Mouse (Mus musculus) cerebral cortex, adult 2 months (tissue): ENCODE data around the gene Cfap126.

Experiments used
- WGBS: fragments of 180-500 bp; shearing (Covaris S2); methylation state at CpG from one replicate; pipeline ENCODE4 v1.1.7; 2018; 5-methylcytosine and 5-hydroxymethylcytosine counted together

Cfap126 gene

DNA sequence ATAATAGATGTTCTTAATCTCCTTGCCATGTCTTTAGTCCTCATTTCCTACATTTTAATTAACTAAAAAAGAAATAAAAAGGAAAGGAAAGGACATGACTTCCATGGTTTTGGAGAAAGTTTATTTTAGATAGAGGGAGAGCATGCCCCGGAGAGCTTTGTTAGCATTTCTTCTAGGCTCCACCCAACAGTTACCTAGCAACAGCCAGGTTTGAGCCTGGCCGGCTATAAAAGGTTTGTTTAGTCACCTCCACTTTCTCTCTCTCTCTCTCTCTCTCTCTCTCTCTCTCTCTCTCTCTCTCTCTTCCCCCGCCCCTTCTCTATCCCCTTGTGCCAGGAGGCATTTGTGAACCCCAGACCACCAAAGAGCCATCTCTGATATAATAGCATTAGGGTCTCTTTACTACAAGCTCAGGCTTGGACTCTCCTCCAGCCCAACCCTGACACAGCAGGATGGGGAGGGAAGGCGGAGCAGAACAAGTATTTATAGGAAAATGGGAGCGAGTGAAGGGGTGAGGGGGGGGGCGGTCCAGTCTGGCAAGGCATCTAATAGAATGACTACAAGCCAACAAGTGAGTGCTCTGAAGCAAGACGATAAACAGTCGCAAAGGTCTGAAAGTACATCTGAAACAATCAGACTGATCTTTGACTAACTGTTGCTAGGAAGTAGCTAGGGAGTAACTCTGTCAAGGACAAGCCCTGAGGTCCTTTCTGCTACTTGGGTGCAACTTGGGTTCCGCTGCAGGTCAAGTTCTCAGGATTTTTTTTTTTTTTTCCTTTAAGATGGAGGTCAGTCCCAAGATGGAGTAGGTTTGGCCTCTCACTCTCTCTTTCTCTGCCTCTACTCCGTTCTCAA lies 17.4 kb upstream of the Cfap126 start:
- WGBS = 32% methylated on average over 10 of the region's 10 CpGs

DNA sequence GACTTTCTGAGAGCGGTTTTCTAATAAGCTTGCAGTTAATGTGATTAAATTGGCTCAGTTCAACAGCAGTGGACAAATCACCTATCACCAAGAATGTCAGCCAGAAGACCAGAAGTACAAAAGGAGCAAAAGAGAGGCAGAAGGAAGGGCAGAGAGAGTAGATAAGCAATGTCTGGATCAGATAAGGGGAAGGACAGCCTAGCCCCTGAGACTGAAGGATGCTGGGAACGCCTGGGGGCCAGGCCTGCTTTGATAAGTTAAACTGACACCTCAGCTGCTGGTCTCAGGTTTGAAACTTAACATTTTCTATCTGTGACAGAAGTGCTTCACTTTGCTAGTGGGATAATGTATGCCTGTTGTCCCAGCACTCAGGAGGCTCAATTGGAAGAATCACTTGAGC lies 16.1 kb upstream of the Cfap126 start:
- WGBS = 73% methylated on average over 2 of the region's 2 CpGs

DNA sequence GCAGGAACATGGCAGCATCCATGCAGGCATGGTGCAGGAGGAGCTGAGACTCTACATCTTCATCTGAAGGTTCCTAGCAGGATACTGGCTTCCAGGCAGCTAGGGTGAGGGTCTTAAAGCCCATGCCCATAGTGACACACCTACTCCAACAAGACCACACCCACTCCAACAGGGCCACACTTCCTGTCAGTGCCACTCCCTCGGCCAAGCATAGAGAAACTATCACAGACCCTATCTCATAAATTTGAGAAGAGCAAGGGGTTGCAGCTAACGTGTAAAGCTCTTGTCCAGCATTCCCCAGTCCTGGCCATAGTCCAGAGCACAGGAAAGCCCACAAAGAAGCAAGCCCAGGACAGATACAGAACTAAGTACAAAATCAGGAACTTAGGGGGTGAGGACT lies 12.7 kb upstream of the Cfap126 start:
- 66% methylated on average over 2 of the region's 2 CpGs for WGBS

DNA sequence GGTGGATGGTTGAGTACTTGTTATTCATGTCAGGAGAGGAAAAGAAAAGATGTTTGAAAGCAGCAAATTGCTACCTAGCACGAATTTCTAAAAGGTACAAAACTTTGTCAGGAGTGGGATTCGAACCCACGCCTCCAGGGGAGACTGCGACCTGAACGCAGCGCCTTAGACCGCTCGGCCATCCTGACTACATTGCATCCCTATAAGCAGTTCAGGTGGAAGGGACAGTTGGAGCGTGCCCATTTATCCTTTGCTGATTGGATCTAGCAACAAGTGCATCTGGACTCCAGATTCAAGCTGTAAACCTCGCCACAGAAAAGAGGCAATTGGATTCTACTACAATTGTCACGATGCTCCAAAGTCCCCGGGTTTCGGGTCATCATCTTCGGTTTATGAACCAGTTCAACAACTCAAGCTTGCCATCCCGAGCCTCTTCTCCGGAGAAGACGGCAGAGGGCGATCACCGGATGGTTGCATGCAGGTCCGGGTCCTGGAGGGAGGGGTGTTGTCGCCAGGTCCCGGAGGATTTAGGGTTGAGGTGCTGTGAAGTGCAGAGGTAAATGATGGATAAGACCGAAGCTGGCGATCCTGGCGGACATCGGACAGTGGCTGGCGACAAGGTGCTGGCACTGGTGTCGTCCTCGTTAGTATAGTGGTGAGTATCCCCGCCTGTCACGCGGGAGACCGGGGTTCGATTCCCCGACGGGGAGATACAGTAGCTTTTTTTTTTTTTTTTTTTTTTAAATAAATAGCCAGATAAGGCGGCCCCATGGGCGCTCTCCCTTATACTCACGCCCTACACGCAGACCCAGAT lies 11.8 kb upstream of the Cfap126 start:
- WGBS = under 1% methylated on average over 40 of the region's 40 CpGs

DNA sequence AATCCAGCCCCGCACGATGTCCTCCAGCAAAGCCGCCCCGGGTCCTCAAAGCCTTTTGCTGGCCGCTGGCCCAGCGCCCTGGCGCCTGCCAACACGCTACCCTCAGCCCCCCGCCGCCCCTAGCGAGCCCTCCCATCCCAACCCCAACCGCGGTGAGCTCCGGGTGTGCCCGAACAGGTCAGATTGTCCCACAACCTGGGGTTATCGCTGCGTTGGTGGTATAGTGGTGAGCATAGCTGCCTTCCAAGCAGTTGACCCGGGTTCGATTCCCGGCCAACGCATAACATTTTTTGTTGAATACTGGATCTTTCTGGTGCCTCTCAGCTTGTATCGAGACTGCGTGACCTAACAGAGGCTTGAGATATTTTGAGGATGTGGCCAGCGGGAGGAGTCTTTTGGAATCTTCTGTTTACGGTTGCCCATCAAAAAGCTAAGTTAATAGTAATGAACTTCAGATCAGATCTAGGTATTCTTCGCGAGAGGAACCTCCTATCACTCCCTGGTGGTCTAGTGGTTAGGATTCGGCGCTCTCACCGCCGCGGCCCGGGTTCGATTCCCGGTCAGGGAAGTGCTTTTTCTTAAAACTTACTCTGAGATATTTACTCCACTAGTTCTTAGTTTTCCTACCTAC lies 11.1 kb upstream of the Cfap126 start:
- WGBS = under 1% methylated on average over 35 of the region's 35 CpGs

DNA sequence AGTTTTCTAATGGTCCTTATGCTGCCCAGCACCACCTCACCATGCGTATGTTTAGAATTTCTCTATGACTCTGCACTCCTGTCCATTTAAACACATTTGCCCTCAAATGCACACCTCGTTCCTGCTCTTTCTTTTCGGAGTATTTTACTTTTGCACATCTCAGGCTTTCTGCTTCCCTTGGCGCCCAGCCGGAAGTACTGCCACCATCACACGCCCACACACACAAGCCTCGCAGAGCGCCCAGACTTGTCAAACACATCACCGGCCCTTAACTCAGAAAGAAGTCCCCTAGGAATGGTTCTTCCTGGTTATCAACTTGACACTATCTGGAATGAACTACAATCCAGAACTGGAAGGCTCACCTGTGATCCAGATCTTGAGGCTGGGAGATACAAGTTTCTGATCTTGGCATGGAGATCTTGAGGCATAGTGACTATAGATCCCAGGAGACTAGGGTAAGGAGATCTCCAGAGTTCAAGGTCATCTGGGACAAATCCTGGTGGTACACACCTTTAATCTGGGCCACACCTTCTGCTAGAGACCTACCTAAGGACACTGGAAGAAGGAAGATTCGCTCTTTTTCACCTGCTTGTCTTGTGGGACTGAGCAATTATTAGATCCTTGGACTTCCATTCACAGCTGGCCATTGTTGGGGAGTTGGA lies 10.4 kb upstream of the Cfap126 start:
- 11% methylated on average over 10 of the region's 10 CpGs for WGBS

DNA sequence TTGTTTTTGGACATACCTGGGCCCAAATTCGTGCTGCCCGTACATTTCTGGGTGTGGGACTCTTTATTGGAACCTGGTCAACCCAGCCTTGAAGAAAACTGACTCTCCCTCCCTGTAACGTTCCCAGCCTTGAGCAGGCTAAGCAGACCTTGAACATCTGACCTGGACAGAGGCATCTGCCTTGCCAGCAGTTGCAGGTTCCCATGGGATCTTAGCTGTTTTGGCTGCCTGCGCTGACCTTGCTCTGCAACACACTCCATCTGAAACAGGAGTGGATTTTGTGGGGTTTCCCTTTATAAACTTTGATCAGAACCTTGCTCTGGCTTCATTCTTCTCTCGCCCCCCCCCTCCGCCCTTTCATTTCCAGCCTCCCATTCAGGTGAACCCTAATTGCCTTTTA lies 8.5 kb upstream of the Cfap126 start:
- WGBS = 66% methylated on average over 6 of the region's 6 CpGs

DNA sequence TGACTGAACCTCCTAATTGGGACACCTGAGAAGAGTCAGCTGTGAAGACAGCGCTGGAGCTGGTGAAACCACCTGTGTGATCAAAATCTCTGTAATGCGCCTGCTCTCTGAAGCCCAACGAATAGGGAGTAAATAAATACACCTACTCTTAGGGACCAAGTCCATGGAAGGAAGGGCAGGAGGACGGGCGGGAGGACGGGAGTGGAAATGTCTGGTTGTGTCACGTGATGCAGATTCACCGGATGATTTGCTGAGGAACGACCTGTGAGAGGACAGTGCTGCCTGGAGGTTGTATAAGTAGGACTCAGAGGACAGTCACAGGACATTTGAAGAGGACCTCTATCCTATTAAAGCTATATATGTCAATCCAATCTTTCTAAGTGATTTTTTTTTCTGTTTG lies 4.1 kb upstream of the Cfap126 start:
- WGBS = 54% methylated on average over 9 of the region's 9 CpGs

DNA sequence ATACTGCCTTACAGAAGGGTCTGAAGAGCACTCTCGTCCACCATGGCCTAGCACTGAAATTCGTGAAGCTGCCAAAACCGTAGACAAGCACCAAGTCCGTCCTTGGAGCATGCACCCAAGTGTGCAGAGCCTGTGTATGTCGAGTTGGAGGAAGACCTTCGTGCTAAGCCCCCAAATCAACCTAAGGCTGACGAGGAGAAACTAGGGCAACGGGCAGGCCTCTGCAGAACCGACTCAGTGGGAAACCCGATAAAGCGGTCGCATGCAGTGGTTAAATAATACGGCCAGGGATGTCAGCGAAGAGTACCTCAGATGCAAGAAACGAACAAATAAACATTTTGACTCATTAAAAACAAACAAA lies 3.1 kb upstream of the Cfap126 start:
- 13% methylated on average over 15 of the region's 15 CpGs for WGBS

DNA sequence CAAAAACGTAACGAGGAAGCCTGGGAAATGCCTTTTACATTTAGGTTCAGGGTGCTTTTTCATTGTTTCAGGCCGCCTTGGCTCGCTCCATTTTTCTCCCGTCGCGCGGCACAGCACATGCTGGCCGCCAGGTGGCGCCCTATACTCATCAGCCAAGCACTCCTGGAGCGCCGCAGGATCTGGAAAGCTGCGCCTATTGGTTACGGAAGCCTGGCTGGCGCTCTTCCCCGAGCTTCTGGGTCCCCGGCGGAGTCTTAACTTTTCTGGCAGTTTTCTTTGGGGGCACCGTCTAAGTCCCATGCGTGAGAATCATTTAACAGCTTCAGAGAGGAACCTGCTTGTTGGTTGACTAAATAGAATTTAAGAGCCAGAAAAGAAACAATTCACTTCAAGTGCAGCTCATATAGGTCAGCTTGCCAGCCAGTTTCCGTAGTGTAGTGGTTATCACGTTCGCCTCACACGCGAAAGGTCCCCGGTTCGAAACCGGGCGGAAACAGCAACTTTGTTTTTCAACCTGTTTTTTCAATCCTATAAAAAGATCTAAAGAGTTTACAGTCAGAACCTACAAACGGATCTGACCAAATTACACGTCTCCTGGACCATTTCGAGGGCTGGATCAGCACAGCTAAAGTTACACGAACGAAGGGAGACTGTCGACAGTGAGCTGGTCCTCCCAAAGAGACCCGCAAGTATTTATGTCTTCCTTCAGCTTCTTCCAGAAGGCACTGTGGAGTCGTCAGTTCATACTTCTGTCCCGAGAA lies 2.5 kb upstream of the Cfap126 start:
- under 1% methylated on average over 38 of the region's 38 CpGs for WGBS

DNA sequence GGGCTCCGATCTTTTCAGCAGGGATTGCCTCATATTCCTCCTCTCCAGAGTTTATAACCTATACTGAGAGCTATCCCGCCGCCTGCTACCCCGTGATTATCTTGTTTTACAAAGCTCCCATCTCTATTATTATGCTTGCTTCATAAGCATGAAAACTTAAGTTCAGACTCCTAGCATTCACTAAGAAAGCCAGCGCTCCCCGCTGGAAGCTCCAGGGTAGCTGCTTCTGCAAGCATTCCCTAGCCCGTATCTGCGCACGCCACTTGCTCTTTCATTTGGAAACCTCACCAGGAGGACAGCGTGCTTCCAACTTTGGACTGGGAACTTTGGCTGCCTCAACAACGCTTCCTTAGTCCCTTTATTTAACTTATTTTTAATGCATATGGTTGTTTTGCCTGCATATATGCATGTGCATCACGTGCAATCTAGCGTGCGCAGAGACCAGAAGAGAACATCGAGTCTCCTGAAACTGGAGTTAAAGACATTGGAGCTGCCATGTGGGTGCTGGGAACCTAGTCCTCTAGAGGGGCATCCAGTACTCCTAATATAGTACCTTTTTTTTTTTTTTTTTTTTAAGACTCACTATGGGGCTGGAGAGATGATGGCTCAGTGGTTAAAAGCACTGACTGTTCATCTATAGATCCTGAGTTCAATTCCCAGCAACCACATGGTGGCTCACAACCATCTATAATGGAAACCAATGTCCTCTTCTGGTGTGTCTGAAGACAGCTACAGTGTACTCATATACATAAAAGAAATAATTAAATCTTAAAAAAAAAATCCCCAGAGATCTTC lies 1.7 kb upstream of the Cfap126 start:
- 2% methylated on average over 15 of the region's 15 CpGs for WGBS

DNA sequence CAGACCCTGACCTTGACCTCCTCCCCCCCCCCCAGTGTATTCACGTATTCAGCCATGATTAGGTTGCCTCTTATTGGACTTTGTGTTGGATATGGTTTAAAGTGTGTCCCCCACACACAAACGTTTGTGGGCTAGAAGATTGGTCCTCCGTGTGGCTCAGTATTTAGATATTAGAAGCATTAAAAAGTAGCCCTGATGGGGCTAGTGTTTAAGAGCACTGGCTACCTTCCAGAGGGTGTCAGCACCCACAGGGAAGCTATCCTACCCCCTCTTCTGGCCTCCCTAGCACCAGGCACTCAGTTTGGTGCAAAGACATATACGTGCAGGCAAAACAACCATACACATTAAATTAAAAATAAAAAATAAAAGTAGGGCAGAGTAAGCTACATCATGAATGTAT lies 732 bp upstream of the Cfap126 start:
- 77% methylated on average over 4 of the region's 4 CpGs for WGBS

DNA sequence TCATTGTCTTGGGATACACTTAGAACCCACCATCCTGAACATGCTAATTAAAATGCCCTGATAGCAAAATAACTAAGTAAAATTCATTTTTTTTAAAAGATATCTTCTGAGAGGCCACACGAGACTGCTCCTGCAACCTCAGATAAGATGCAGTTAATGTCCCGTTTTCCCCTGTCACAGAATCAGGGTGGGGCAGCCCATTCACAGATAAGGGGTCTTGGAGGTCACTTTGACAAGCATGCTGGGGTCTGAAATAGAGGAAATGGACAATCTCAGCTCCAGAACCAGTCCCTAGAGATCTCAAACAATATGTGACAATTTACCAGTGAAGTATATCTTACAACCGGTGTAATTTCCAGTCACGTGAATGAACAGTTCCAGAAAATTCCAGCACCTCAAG lies 2.6 kb downstream of the Cfap126 start:
- WGBS = 86% methylated on average over 4 of the region's 4 CpGs

DNA sequence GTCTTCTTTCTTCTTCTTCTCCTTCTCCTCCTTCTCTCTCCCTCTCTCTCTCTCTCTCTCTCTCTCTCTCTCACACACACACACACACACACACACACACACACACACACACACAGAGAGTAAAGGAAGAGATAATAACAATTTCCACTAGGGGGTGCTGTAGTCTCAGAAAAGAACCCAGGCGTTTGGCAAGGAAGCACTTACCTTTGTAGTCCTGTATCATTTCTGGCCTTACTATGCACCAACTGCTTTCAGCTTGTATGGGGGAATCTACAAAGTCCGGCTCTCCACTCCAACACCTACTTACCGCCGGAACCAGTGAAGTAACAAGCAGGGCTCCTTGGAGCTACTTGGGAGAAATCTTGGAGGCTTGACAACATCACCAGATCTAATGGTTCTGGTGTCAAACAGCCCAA lies 4.6 kb downstream of the Cfap126 start:
- 6% methylated on average over 4 of the region's 4 CpGs for WGBS

DNA sequence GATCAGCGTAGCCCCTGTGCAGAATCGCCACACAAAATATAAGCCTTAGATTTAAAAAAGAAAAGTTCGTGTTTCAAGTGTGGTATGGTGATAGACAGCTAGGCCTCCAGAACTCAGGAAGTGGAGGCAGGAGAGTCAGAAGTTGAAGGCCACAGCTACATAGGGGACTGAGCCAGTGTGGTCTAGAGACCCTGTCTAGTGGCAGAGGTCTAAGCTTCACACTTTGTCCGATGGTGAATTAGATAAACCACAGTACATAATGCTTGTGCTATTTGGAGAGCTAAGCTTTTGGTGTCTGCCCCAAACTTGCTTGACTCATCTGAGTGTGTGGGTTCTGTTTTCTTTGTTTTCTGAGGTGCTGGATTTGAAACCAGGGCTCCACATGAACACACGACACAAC lies 5.3 kb downstream of the Cfap126 start:
- WGBS = 74% methylated on average over 5 of the region's 5 CpGs

DNA sequence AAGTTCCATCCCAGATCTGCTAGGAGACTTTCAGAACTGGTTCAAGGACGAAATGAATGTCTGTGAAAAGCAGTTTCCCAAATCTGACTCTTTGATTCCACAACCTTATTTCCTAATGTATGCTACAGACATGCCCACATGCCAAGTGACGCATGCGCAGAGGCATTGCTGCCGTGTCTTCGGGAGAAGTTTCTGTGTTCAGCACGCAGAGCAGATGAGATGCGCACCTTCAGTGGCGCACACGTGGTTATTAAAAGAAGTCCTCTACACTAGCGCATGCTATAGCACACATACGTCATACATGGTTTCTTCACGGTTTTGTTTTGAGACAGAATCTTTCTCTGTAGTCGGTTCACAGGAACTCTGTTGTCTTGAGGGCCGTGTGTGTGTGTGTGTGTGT lies 5.7 kb downstream of the Cfap126 start:
- 81% methylated on average over 14 of the region's 14 CpGs for WGBS

DNA sequence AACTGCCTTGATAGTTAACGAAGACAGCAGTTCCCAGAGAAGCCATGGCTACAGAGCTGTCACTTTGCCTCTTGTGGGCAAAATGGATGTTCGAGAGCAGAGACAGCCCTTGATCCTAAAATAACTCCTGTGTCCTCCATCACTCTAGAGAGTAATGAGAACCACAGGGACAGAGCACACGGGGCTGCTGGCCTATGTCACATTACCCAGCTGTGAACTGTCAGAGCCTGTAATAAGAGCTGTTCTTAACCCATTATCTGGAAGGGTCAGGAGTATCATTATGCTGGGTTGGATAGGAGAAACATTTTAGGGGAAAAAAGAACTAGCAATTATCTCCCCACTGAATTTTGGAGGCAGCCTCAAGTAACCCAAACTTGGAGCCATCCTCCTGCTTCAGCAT lies 7.2 kb downstream of the Cfap126 start:
- 71% methylated on average over 3 of the region's 3 CpGs for WGBS

DNA sequence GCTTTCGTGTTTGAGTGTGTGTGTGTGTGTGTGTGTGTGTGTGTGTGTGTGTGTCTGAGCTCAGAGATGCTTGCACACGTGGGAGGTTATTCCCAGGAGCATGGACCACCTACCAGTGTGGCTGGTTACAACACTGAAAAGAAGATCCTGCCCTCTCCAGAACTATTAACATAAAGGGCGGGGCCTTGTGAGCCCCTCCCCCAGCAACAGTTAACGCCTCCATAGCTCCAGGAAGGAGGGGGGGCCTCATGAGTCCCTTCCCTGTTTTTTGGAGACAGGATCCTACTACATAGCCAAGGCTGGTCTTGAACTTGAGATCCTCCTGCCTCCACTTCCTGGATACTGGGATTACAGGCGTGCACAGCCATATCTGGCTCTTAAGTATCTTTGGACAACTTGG lies 8.1 kb downstream of the Cfap126 start:
- 56% methylated on average over 5 of the region's 5 CpGs for WGBS

DNA sequence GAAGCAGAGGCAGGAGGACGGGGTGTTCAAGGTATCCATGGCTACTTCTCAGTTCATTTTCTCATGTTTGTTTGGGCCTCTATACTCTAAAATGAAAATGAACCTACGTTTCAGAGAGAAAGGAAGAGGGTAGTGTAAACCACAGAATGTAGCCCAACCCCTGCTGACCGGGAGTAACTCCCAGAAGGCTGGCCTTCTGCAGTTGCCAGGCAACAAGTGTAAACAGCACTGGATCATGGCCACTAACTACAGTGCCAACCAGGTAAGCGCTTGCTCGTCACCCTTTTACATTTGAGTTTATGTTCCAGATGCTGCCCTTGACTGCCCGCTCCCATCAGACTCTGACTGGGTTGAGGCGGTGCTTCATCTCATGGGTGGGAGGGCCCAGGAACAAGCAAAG lies 9.2 kb downstream of the Cfap126 start:
- 61% methylated on average over 7 of the region's 7 CpGs for WGBS

DNA sequence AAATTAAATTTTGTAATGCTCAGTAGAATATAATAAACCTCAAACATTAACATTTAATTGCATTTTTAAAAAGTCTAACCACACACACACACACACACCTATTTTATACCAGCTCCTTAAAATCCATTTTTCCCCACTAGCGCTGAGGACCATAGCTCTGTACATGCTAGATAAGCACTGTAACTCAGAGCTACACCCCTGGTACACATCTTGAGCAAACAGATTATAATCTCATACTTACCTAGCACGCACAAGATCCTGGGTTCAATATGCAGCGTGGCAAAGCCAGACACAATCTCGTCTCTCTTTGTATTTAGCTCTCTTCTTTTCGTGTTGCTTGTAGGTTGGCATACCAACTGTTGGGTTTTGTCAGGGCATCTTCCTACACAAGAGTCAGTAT lies 10.7 kb downstream of the Cfap126 start:
- 77% methylated on average over 5 of the region's 5 CpGs for WGBS

DNA sequence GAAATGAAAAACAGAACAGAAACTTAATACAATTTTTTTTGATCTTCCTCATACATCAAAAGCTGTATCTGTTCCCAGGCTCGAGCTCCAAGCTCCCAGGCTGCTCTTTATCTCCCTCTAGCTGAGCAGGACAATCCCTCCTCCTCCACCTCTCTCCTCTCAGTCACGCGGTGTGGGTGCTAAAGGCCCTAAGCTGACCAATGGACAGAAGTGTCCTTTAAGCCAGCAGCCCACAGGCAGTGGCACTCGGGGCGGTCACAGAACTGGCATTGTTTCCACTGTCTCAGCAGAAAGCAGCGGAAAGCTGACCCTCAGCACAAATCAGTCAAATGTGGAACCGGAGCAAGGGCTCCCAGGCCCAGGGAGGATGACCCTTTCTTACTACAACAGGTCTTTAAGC lies 15.5 kb downstream of the Cfap126 start:
- WGBS = 57% methylated on average over 7 of the region's 7 CpGs
